Mouse (Mus musculus) liver, postnatal 0 days (tissue): Measurements from ENCODE around the gene Ucn. TPM values are rescaled to one million over a fixed set of nuclear protein-coding genes. Genes with fewer than 3 reads are reported as not detected.

Source experiments
- ATAC-seq: fragments of 200-750 bp; cut with Nextera tagmentation; 2 replicates; pipeline ENCODE4 v1.8.0; 2017; ENCODE audit warnings: mild to moderate bottlenecking, moderate library complexity
- DNase-seq: peaks from one replicate; pipeline ENCODE4 v3.0.0-alpha.2; 2016
- H3K27ac ChIP-seq: fragments of 300-500 bp; sonication (generic); 2 replicates; pipeline ENCODE4 v1.5.1; 2014; ENCODE audit warnings: antibody characterized with exemption, moderate library complexity, mild to moderate bottlenecking, low read depth
- H3K27me3 ChIP-seq: fragments of 300-500 bp; sonication (generic); 2 replicates; pipeline ENCODE4 v1.6.1; 2014; ENCODE audit warnings: low read length, control low read depth, mixed read lengths; ENCODE audit not compliant: insufficient read depth
- H3K36me3 ChIP-seq: fragments of 300-500 bp; sonication (generic); replicated peaks from 2 replicates; pipeline ENCODE4 v1.6.1; 2014; ENCODE audit warnings: mild to moderate bottlenecking, control low read depth, low read length, moderate library complexity, mixed read lengths; ENCODE audit not compliant: insufficient read depth
- H3K4me1 ChIP-seq: fragments of 300-500 bp; sonication (generic); 2 replicates; pipeline ENCODE4 v1.6.1; 2014; ENCODE audit warnings: antibody characterized with exemption, mild to moderate bottlenecking, control low read depth; ENCODE audit not compliant: insufficient read depth
- H3K4me2 ChIP-seq: fragments of 300-500 bp; sonication (generic); 2 replicates; pipeline ENCODE4 v1.6.1; 2014; ENCODE audit warnings: low read depth, mild to moderate bottlenecking, low read length, moderate library complexity, mixed read lengths
- H3K4me3 ChIP-seq: fragments of 300-500 bp; sonication (generic); 2 replicates; pipeline ENCODE4 v1.5.1; 2014; ENCODE audit warnings: low read depth, low read length
- H3K9ac ChIP-seq: fragments of 300-500 bp; sonication (generic); replicated peaks from 2 replicates; pipeline ENCODE4 v1.6.1; 2014; ENCODE audit warnings: mild to moderate bottlenecking, moderate library complexity
- H3K9me3 ChIP-seq: fragments of 300-500 bp; sonication (generic); 2 replicates; pipeline ENCODE4 v1.6.1; 2016; ENCODE audit warnings: mild to moderate bottlenecking, control low read depth, low read length, mixed read lengths
- CTCF ChIP-seq: sonication (generic); IDR thresholded peaks from 2 replicates; pipeline ENCODE4 v1.5.1; 2016; ENCODE audit warnings: antibody characterized with exemption, low read depth
- EP300 ChIP-seq: IDR thresholded peaks from 2 replicates; pipeline ENCODE4 v1.6.1; 2016; ENCODE audit warnings: antibody characterized with exemption, low read depth, mild to moderate bottlenecking
- WGBS: fragments of 180-500 bp; shearing (Covaris S2); extraction: QIAGEN DNeasy Blood & Tissue Kit; methylation state at CpG from one replicate; pipeline ENCODE4 v1.1.7; 2014; ENCODE audit not compliant: insufficient replicate concordance; 5-methylcytosine and 5-hydroxymethylcytosine counted together
- polyA plus RNA-seq: library from polyadenylated mRNA; unstranded; fragments of >200 nt; fragmentation: Nextera tagmentation; extraction: Ambion mirVana; gene quantifications from 2 replicates; pipeline ENCODE4 v1.2.1, GENCODE M21; 2015

Ucn gene
- polyA plus RNA-seq, 1 experiment from 2014 or later: not detected

- WGBS: 26% methylated on average over 3 of the region's 3 CpGs
- Histone ChIP-seq H3K9ac (no peak within 1 kb of the TSS), H3K27me3 (0 out of 2 replicates have a peak, but pooled peaks cover 4% of the 10 kb centered on the region), H3K9me3 (no peaks in the 10 kb centered on the region), H3K4me2 (no peak within 1 kb of the TSS), H3K4me1 (no peaks in the 10 kb centered on the region), H3K36me3 (no peaks in the 10 kb centered on the region), H3K4me3 (no peak within 1 kb of the TSS), H3K27ac (no peak within 1 kb of the TSS)
- TF ChIP-seq CTCF (no peak), EP300 (no peak)
- ATAC-seq: no peak
- no peak for DNase-seq
Observed at GRCm38 (mm10) chr5:31116354-31116753, 22.3 kb downstream of the Ucn start, which contains the start of gene Trim54. Gene Trim54 (plus strand): TSS chr5:31116712.

GRCm38 (mm10) chr5:31110781-31111180 is 27.8 kb downstream of the Ucn start:
- no peaks in the 10 kb centered on the region for H3K4me1 ChIP-seq
- no peak overlapping the region for H3K9ac ChIP-seq
- H3K4me2 ChIP-seq: no peak overlapping the region
- no peaks in the 10 kb centered on the region for H3K9me3 ChIP-seq
- H3K36me3 ChIP-seq: no peaks in the 10 kb centered on the region
- H3K4me3 ChIP-seq: no peak overlapping the region
- ATAC-seq (no peak), DNase-seq (no peak)
- WGBS: 14% methylated on average over 7 of the region's 7 CpGs
- H3K27me3 ChIP-seq: no peaks in the 10 kb centered on the region
- peak; percentile 61 for TF ChIP-seq CTCF
- TF ChIP-seq EP300: no peak
- H3K27ac ChIP-seq: no peak overlapping the region

- WGBS: 86% methylated on average over 18 of the region's 18 CpGs
- Histone ChIP-seq H3K4me2 (no peak within 1 kb of the TSS), H3K9me3 (no peaks in the 10 kb centered on the region), H3K4me3 (no peak within 1 kb of the TSS), H3K27me3 (no peaks in the 10 kb centered on the region), H3K36me3 (no peaks in the 10 kb centered on the region), H3K4me1 (no peaks in the 10 kb centered on the region), H3K9ac (no peak within 1 kb of the TSS), H3K27ac (no peak within 1 kb of the TSS)
- ATAC-seq (no peak), DNase-seq (no peak)
- TF ChIP-seq EP300 (no peak), CTCF (no peak)
Observed at GRCm38 (mm10) chr5:31108000-31108490, 30.6 kb downstream of the Ucn start, which contains the start of gene Slc30a3. Gene Slc30a3 (minus strand): TSS chr5:31108237.

- no peak within 1 kb of the TSS for H3K9ac ChIP-seq
- WGBS: 64% methylated on average over 9 of the region's 9 CpGs
- ATAC-seq: no peak
- no peak within 1 kb of the TSS for H3K27ac ChIP-seq
- H3K4me3 ChIP-seq: no peak within 1 kb of the TSS
- TF ChIP-seq CTCF (no peak), EP300 (no peak)
- H3K4me2 ChIP-seq: no peak within 1 kb of the TSS
- H3K36me3 ChIP-seq: no peaks in the 10 kb centered on the region
- DNase-seq: no peak
- no peaks in the 10 kb centered on the region for H3K27me3 ChIP-seq
- no peaks in the 10 kb centered on the region for H3K9me3 ChIP-seq
- H3K4me1 ChIP-seq: no peaks in the 10 kb centered on the region
Observed at GRCm38 (mm10) chr5:31105814-31106335, 32.8 kb downstream of the Ucn start, which contains the start of gene Dnajc5g. Gene Dnajc5g (plus strand): TSS chr5:31106285.

GRCm38 (mm10) chr5:31095711-31096480 is 42.7 kb downstream of the Ucn start:
- TF ChIP-seq CTCF (no peak), EP300 (no peak)
- H3K4me3 ChIP-seq: peak overlapping the region; percentile 27; the same call in 1 of the 2 replicates
- 0 out of 2 replicates have a peak overlapping the region, but pooled peaks have one; percentile 30 for H3K9ac ChIP-seq
- peaks cover 68% of the 10 kb centered on the region for H3K27me3 ChIP-seq
- ATAC-seq (no peak), DNase-seq (peak; percentile 17)
- WGBS: 26% methylated on average over 11 of the region's 11 CpGs
- peak overlapping the region; percentile 71 for H3K4me2 ChIP-seq
- H3K4me1 ChIP-seq: peaks cover 15% of the 10 kb centered on the region
- no peak overlapping the region for H3K27ac ChIP-seq
- no peaks in the 10 kb centered on the region for H3K9me3 ChIP-seq
- H3K36me3 ChIP-seq: no peaks in the 10 kb centered on the region
